Mouse (Mus musculus): ENCODE data around the gene Golgb1.

The Golgb1 gene

DNA sequence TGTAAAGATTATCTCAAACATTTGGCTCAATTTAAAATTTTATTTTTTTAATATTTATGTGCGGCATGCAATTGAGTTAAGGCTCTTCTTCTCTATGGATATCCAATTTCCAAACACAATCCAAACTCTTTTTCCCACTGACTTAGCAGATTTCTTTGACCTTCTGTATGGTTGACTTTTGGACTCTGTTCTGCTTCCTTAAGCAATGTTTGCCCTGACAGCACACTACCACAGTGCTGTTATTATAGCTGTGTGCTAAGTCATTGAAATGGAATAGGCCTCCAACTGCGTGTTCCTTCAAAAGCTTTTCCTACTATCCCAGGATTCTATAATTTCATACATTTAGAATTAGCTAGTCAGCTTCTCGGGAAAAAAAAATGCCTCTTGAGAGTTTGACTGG is 68.7 kb downstream of the Golgb1 start:
- no peak for DNase-seq (ENCODE audit: low spot score in 2 of 2)

DNA sequence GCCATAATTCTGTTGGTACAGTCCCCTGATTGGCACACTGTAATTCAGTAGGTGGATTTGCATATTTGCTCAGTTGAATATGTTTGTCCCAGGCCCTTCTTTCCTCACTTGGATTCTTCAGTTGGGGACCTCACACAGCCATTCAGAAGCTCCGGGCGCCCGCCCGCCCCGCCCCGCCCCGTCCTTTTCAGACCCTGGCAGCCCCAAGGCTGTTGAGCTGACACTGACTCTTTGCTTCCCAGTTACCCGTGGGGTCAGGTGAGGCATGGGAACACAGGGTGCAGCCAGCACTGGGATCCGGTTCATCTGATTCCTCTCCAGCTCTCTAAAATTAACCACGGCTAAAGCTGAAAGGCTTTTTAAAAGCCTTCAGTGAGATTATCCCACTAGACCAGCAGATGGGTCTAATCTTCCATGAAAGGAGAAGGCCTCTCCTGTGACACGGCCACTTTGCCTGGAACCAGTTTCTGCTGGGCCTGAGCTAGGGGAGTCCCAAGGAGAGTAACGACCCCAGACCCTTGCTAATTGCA is 70.0 kb downstream of the Golgb1 start:
- DNase-seq (ENCODE audit: low spot score in 2 of 2), result no peak

GRCm38 (mm10) chr16:36946459-36947159 is 71.7 kb downstream of the Golgb1 start:
- DNase-seq (ENCODE audit: low spot score in 2 of 2), result no peak

DNA sequence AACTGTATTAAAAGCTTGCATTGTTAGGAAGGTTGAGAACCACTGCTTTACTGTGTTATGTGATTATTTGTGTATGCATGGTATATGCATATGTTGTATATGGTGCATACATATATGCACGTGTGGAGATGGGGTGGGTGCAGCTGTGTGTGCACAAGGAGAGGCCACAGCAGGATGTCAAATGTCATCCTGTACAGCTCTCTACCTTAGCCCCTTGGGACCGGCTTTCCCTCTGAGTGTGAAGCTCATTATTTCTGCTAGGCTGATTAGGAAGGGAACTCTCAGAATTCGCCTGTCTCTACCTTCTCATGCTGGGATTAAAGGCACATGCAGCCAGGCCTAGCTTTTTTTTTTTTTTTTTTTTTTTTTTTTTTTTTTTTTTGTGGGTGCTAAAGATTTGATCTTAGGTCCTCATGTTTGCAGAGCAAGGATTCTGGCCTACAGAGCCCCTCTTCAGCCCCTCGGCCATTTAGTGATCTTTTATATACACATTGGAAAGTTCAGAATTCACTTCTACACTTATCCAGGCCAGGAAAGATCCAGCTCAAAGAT is 72.8 kb downstream of the Golgb1 start:
- DNase-seq (ENCODE audit: low spot score in 2 of 2), result no peak

DNA sequence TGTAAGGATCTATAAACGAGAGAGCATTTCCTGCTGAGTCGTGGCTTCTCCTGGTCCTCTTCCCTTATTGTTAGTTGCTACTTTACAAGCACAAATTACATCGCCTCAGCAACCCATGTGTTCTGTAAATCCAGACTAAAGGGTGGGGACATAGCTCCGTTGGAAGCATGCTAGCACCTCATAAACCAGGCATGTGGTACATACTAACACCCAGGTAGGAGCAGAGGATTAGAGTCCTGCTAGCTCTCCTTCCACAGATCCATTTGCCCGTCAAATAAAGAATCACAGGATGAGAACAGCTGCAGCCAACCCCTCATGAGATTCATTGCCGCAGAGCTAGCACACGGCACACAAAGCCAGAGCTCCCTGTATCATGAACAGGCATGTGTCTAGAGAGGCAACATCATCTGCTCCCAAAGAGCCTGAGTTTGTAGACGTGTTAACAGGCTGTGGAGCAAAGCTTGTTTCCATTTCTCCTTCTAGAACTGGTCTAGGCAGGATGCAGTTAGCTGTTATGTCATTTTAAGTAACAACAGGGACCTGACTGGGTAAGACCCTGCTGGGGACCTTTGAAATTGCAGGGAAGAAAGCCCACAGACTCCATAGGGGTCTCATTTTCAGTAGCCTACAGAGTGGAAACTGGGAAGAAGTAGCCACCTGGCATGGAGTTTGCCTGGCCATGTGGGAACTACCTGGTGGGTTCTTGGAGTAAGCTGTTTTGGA is 74.8 kb downstream of the Golgb1 start:
- no peak for DNase-seq (ENCODE audit: low spot score in 2 of 2)

GRCm38 (mm10) chr16:36951029-36951428 is 76.1 kb downstream of the Golgb1 start:
- no peak for DNase-seq (ENCODE audit: low spot score in 2 of 2)

DNA sequence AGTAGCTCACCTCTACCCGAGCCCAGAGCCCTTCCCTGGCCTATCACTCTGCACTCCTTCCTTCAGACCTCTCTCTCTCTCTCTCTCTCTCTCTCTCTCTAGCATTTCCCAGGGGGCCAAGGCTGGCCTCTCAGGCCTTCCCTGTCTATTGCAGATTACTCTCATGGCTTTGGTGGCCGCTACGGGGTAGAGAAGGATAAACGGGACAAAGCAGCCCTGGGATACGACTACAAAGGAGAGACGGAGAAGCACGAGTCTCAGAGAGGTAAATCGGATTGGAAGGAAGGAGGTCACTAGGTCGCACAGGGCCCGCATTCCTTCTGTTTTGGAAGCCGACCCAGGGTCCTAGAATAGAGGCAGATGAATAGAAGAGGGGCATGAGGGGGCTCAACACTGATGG is 80.2 kb downstream of the Golgb1 start:
- DNase-seq (ENCODE audit: low spot score in 2 of 2), result no peak

GRCm38 (mm10) chr16:36963415-36963814 is 88.5 kb downstream of the Golgb1 start:
- DNase-seq (ENCODE audit: low spot score in 2 of 2), result no peak

DNA sequence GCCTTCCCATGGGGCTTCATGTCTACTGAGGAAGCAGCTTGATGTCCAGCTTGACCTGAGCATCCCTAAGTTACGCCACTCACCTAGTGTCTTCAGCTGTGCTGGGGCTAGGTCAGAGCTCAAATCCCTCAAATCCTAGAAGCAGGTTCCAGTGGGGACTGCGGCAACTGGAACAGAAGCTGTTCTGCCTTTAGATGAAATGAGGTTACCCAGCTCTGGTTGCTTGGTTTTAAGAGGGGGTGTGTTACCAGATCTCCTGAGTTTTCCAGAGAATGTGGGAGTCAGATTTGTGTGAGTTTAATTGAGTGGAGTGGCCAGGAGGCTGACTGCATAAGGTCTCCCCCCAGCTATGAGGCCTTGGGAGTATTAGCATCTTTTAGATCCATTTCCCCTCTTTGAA is 104.2 kb downstream of the Golgb1 start:
- no peak for DNase-seq (ENCODE audit: low spot score in 2 of 2)

All from urinary bladder, postnatal 36 days (tissue).